Mouse (Mus musculus) kidney, postnatal 25 days (tissue): ENCODE measurements around the gene Nfya.
"Not testable (repeated sequence)": the region's sequence is repeated elsewhere in the genome, so short reads cannot be mapped to it uniquely, and the experiment has no call there.

Source experiments
- DNase-seq, 2 experiments: peaks; one replicate each; pipeline ENCODE4 v3.0.0; 2021; ENCODE audit warnings: mixed read lengths in 2 of 2

The Nfya gene

GRCm38 (mm10) chr17:48389442-48389841, 20.3 kb downstream of the Nfya start:
- no peak for DNase-seq

- no peak for DNase-seq
These were observed 21.0 kb downstream of the Nfya start for GRCm38 (mm10) chr17:48388666-48389065.

- no peak for DNase-seq
These were observed 23.8 kb downstream of the Nfya start for GRCm38 (mm10) chr17:48385786-48386461.

- DNase-seq = no peak
These were observed 30.7 kb downstream of the Nfya start for GRCm38 (mm10) chr17:48379050-48379449.

- no peak for DNase-seq
These were observed 33.6 kb downstream of the Nfya start for GRCm38 (mm10) chr17:48376102-48376501.

- DNase-seq = no peak
These were observed 36.7 kb downstream of the Nfya start for GRCm38 (mm10) chr17:48372987-48373386.

- DNase-seq = peak in 1 of 2 experiments; percentile 3
These were observed 38.1 kb downstream of the Nfya start for GRCm38 (mm10) chr17:48371621-48372020.

GRCm38 (mm10) chr17:48366806-48367205, 42.9 kb downstream of the Nfya start:
- no peak for DNase-seq

- no peak for DNase-seq
These were observed 44.1 kb downstream of the Nfya start for GRCm38 (mm10) chr17:48365511-48366155.

- DNase-seq = no peak
These were observed 46.2 kb downstream of the Nfya start for GRCm38 (mm10) chr17:48363421-48363965.

- DNase-seq = peak; percentile 49 to 64
These were observed 46.7 kb downstream of the Nfya start for GRCm38 (mm10) chr17:48362966-48363365.

GRCm38 (mm10) chr17:48362346-48362745, 47.4 kb downstream of the Nfya start:
- DNase-seq = no peak

GRCm38 (mm10) chr17:48360462-48360861, 49.2 kb downstream of the Nfya start:
- DNase-seq = no peak

- DNase-seq = no peak
These were observed 50.1 kb downstream of the Nfya start, which contains the start of gene Treml1 for GRCm38 (mm10) chr17:48359616-48360015. TSS of gene Treml1 (plus strand) at chr17:48359916.

- no peak for DNase-seq
These were observed 51.8 kb downstream of the Nfya start for GRCm38 (mm10) chr17:48357892-48358291.

- peak in 1 of 2 experiments; percentile 6 for DNase-seq
These were observed 53.9 kb downstream of the Nfya start for GRCm38 (mm10) chr17:48355822-48356221.

- not testable (repeated sequence) for DNase-seq
These were observed 56.7 kb downstream of the Nfya start for GRCm38 (mm10) chr17:48352976-48353375.

GRCm38 (mm10) chr17:48350681-48351193, 59.0 kb downstream of the Nfya start:
- DNase-seq = peak in 1 of 2 experiments; percentile 24

GRCm38 (mm10) chr17:48347287-48347686, 62.4 kb downstream of the Nfya start:
- DNase-seq = no peak

GRCm38 (mm10) chr17:48346834-48347233, 62.9 kb downstream of the Nfya start:
- DNase-seq = peak in 1 of 2 experiments; percentile 21

GRCm38 (mm10) chr17:48346231-48346630, 63.5 kb downstream of the Nfya start, which contains the start of gene Trem2:
TSS of gene Trem2 (plus strand) at chr17:48346401.
- DNase-seq = peak in 1 of 2 experiments; percentile 20

- no peak for DNase-seq
These were observed 63.9 kb downstream of the Nfya start for GRCm38 (mm10) chr17:48345824-48346223.

- DNase-seq = no peak
These were observed 66.6 kb downstream of the Nfya start for GRCm38 (mm10) chr17:48343065-48343464.

GRCm38 (mm10) chr17:48341947-48342346, 67.8 kb downstream of the Nfya start:
- peak in 1 of 2 experiments; percentile 6 for DNase-seq
